Mouse (Mus musculus) embryonic fibroblast, embryonic 13.5 days (primary cell): ENCODE measurements around the gene Tmem239. TPM values are rescaled to one million over a fixed set of nuclear protein-coding genes. Genes with fewer than 3 reads are reported as not detected.
"Not testable (repeated sequence)": the region's sequence is repeated elsewhere in the genome, so short reads cannot be mapped to it uniquely, and the experiment has no call there.

Experiments
- H3K27ac ChIP-seq: 2 replicates; pipeline ENCODE4 v1.5.1; 2012; ENCODE audit warnings: low read length, control low read depth, inconsistent platforms; ENCODE audit not compliant: insufficient read depth
- H3K4me1 ChIP-seq: 2 replicates; pipeline ENCODE4 v1.6.1; 2011; ENCODE audit warnings: low read length; ENCODE audit not compliant: control insufficient read depth, insufficient read depth
- H3K4me3 ChIP-seq: 2 replicates; pipeline ENCODE4 v1.5.1; 2011; ENCODE audit warnings: mild to moderate bottlenecking, control low read depth, low read length; ENCODE audit not compliant: insufficient read depth
- CTCF ChIP-seq: IDR thresholded peaks from 2 replicates; pipeline ENCODE4 v1.5.1; 2011; ENCODE audit warnings: mild to moderate bottlenecking, control low read depth, low read length, moderate library complexity, borderline replicate concordance; ENCODE audit not compliant: insufficient read depth
- POLR2A ChIP-seq: IDR thresholded peaks from 2 replicates; pipeline ENCODE4 v1.6.1; 2011; ENCODE audit warnings: low read depth, mild to moderate bottlenecking, control low read depth, low read length, moderate library complexity
- polyA plus RNA-seq: library from polyadenylated mRNA; stranded (reverse); fragments of >200 nt; gene quantifications from 2 replicates; pipeline ENCODE4 v1.2.4, GENCODE M21; 2011; ENCODE audit warnings: low read depth; ENCODE audit not compliant: missing spikeins, insufficient read length

Tmem239 gene
- not detected in 2 replicates for polyA plus RNA-seq

DNA sequence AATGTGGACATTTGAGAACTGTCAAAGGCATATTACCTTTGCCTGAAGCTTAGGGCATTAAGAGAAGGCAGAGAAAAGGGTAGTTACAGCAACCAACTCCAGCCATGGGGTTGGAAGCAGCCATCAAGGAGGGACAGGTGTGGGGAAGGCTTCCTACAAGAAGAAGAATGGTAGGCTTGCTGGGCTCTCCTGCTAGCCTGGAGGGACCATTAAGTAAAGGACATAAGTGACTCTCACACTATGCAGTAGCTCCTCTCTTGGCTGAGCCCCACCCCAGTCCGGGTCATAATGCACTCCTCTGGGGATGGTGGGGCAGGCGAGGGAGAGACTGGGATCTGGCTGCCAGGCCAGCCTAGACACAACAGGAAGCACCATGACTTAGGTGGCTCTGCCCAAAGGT lies at the start of gene Tmem239:
Tmem239 (plus strand) TSS at position 301 of the 400 bp plus-strand sequence.
- H3K4me1 ChIP-seq, result peaks cover under 1% of the 10 kb centered on the region; the same call in 1 of the 2 replicates
- TF ChIP-seq CTCF, result no peak
- no peak within 1 kb of the TSS for H3K27ac ChIP-seq
- H3K4me3 ChIP-seq, result no peak within 1 kb of the TSS

DNA sequence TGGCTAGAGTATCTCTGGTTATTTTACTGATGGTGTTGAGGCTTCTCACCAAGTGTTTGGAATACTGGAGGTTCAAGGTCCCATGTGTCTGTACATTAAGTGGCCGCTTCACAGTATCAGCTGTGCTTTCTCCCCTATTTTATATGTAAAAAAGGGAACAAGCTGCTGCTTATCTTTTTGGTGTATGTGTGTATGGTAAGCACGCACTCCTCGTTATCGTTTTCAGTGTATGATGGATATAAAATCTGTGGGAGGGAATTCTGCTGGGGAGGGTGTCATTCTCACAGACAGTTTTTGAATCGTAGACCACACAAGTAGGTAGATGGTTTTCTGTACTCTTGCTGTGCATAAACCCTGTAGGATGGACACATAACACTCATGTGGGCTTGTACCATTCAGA lies 48.7 kb upstream of the Tmem239 start:
- Histone ChIP-seq H3K4me3 (no peak overlapping the region), H3K4me1 (no peaks in the 10 kb centered on the region), H3K27ac (no peak overlapping the region)
- no peak for TF ChIP-seq CTCF
- TF ChIP-seq POLR2A, result no peak

DNA sequence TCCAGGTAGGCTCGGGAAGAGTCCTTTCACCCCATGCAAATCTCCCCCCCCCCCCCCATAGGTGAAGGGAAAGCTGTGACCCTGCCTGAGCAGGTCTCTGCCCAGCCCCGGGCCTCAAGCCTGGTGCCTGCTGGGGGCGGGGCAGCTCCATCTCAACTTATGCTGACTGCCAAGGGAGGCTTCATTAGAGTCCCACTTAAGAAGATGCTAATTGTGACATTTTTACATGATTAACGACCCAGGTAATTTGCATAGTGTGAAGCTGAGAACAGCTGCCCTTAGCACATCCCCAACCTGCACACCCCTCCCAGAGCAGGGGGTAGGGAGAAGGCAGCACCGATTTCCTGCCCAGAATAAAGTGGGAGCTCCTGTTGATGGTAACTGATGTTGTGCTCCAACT lies 47.4 kb upstream of the Tmem239 start:
- no peak for TF ChIP-seq CTCF

DNA sequence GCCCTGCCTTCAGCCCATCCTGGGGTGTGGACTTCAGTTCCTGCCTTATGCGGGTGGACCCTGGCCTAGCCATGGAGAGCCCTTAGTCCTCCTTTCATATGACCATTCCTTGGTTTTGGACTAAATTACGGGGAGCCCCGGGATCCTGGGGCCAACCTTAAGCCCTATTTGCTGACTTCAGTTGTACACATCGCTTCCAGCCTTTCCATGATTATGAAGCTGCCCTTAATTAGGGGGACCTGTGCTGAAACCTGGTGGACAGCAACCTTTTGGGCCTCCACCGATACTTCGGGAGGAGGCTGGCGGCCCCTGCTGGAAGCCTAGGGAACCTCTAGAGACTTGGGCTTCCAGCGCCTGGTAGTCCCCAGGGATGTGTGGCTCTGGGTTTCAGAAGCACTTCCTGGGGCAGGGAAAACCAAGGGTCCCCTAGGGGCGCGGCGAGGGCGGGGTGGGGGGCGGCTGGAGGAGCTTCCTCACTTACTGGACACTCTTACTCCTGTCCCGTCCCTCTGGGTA lies 43.7 kb upstream of the Tmem239 start:
- Histone ChIP-seq H3K27ac (no peak overlapping the region), H3K4me1 (no peaks in the 10 kb centered on the region), H3K4me3 (no peak overlapping the region)
- TF ChIP-seq POLR2A, result no peak
- 0 out of 2 replicates have a peak, but pooled peaks have one; percentile 26 for TF ChIP-seq CTCF

More for the DNA sequence above, 47.4 kb upstream of the Tmem239 start:
- H3K27ac ChIP-seq, result no peak overlapping the region
- H3K4me3 ChIP-seq, result no peak overlapping the region
- H3K4me1 ChIP-seq, result no peaks in the 10 kb centered on the region

DNA sequence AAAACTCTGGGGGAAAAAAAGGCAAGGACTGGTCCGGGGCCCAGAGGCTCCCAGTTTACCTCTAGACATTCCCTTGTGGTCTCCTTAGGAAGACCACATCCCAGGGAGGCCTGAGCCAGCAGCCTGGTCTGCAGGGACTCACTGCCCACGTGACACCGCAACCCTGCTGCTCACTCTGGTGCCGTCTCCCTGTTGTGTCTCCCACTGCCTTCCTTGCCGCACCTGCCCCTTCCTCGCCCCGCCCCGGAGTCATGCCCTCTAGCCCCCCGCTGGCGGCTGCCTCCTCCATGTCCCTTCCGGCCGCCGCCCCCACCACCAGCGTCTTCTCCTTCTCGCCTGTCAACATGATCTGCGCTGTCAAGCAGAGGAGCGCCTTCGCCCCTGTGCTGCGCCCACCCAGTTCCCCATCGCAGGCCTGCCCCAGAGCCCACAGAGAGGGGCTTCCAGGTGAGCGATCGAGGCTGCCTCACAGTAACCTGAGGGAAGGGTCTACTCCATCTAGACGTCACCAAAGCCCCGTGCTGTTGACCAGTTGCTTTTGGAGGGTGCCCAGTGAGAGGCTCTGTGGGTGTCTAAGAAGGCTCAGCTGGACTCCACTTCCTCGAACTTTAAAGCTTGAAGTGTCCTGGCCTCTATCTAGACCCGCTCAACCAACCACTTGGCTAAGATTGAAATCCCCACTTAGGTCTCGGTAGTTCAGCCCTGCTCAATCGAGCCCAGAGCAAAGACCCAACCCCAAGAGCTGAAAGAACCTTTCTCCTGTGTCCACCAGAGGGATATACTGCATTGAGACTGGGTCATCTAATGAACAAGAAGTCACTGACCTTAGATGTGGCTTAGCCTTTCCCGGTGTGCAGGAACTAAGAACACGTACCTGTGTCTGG lies 40.8 kb upstream of the Tmem239 start:
- Histone ChIP-seq H3K27ac (no peak overlapping the region), H3K4me1 (no peaks in the 10 kb centered on the region), H3K4me3 (no peak overlapping the region)
- no peak for TF ChIP-seq POLR2A
- TF ChIP-seq CTCF, result no peak

DNA sequence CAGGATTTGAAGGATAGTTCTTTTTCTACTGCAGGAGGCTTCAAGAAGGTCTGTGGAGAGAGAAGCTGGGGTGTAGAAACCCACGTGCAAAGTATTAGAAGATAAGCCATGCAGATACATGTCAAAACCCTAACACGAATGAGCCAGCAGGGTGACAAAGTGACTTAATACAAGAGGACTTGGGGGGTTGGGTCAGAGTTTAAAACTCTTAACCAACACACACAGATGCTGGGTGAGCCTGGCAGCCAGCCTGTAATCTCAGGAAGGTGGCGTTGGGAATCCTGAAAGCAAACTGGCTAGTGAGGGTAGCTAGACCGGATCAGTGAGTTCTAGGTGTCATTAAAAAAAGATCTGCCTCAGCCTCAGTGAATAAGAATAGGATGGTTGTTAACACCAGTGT lies 38.9 kb upstream of the Tmem239 start:
- Histone ChIP-seq H3K4me1 (no peaks in the 10 kb centered on the region), H3K27ac (no peak overlapping the region), H3K4me3 (no peak overlapping the region)
- TF ChIP-seq CTCF, result no peak
- TF ChIP-seq POLR2A, result no peak

DNA sequence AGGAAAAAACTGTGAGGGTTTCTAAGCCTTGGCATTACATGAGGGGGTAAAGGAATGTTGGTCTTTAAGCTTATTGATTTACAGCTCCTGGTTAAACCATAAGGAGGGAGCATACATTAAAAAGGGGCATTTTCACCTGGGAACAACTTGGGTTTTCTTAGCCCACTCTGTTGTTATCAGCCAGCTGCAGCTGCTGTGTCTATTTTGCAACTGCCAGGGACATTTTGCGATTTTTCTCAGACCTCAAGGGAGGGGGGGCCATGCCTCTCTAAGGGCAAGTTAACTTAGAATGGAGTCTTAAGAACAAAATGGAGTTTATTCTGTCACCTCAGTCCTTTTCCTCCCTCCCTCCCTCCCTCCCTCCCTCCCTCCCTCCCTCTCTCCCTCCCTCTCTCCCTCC lies 33.3 kb upstream of the Tmem239 start:
- not testable (repeated sequence) for H3K27ac ChIP-seq, H3K4me1 ChIP-seq, H3K4me3 ChIP-seq

DNA sequence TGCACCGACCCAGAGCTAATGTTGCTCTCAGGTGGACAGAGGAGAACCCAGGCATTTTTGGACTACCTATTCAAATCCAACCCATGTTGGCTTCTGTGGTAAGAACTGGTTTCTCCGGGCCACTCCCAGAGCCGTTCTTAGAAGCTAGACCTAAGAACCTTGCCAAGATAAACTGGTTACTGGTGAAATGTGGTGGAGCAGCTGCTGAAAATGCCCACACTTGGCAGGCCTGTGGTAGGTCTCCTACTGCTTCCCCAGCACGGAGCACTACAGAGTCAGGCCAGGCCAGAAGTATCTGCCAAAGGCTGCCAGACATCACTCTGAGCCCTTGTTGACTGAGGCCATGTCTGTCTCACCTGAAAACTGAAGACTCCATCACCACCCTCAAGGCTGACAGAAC lies 31.3 kb upstream of the Tmem239 start:
- H3K27ac ChIP-seq, result no peak overlapping the region
- no peaks in the 10 kb centered on the region for H3K4me1 ChIP-seq
- no peak for TF ChIP-seq CTCF
- no peak for TF ChIP-seq POLR2A

DNA sequence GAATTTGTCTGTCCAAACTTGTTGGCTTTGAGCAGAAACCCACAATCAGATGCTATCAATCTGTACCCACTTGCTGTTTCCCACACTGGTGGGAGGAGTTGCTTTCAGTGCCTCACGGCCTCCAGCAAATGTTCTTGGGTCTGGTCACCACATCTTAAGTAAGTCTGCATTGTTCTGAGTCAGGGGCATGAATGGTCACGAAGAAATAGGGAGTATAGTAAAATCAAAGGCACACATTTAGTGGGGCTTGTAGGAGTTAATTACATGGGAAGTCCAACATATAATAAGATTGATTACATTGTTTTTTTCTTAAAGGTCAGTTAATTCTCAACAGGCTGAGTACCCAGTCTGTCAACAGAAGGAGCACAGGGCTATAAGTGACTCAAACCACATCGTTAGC lies 23.1 kb upstream of the Tmem239 start:
- Histone ChIP-seq H3K4me1 (no peaks in the 10 kb centered on the region), H3K4me3 (no peak overlapping the region), H3K27ac (no peak overlapping the region)
- no peak for TF ChIP-seq POLR2A
- TF ChIP-seq CTCF, result no peak

More for the DNA sequence above, 31.3 kb upstream of the Tmem239 start:
- H3K4me3 ChIP-seq, result no peak overlapping the region

DNA sequence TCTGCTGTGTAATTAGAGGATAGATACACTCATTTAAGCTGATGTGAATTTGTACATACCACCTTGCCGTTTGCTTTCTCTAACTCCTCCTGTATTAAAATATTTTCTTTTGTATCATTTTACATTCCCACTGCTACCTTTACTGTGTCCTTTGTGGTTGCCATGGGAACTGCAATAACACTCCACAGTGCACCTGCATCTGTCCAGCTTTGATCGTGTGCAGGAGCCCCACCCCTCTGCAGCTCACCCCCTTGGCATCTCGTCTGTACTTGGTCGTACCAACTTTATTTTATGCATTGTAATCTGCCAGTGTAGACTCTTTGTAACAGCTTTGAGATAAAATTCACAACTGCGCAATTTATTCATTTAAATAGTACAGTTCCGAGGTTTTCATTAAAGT lies 22.4 kb upstream of the Tmem239 start:
- no peak overlapping the region for H3K27ac ChIP-seq
- TF ChIP-seq POLR2A, result no peak
- no peak for TF ChIP-seq CTCF
- no peaks in the 10 kb centered on the region for H3K4me1 ChIP-seq
- no peak overlapping the region for H3K4me3 ChIP-seq
